Mouse (Mus musculus): ENCODE data around the gene Ccs.
"Not testable (repeated sequence)": the region's sequence is repeated elsewhere in the genome, so short reads cannot be mapped to it uniquely, and the experiment has no call there.

Ccs gene

DNA sequence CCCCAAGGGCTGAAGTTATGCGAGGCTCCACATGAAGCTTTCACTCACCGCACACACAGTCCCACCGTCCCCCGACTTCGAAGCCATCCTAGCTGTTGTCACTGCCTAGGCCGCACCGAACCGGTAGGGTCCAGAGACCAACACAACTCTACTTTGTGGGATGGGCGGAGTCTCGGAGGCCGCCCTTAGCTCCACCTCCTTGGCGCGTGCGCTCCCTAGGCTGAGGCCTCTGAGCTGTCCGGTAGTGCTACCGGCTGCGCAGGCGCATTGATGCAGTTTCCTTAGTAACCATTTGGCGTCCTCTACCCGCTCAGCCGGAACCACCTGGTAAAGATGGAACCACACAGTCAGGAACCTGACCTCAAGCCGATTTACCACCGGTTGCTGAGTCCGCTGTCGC is at the start of gene Ccs, which contains the start of gene Ccdc87:
Ccs (minus strand) TSS at position 184 of the 400 bp plus-strand sequence.
Ccdc87 (plus strand) TSS at position 218 of the 400 bp plus-strand sequence.
- peak; percentile 96 for DNase-seq (ENCODE audit: low spot score)

DNA sequence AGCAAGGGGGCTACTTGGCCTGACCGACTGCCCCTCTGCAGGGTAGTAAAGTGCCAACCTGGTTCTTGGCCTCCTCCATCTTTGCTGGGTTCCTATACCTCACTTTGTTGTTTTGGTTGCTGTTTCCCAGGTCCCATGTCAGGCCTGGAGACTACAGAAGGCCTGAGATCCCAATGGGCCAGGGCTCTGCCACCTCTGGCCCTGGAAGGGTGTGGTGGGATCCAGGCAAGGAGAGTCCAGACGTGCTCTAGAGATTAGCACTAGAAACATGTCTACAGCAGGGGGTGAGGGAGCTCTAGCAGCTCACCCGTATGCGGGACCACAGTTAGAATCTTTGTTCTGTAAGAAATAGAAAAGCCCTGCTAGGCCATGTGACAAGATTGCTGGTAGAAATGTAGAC is 44.8 kb upstream of the Ccs start:
- no peak for DNase-seq (ENCODE audit: low spot score)

DNA sequence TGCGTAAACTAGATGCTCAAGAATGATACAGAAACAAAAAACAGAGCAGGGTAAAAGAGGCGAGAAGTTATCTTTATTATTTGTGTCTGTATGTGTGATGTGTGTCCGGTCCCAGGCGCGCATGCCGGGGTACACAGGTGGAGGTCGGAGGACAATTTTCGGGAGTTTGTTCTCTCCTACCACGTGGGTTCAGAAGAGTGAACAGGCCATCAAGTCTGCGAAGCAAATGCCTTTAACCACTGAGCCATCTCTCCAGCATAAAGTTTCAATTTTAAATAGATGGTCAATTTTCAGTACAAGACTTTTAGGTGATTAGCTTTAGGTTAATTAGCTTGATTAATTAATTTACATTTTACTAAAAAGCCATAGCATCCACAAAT is 40.2 kb upstream of the Ccs start:
- DNase-seq (ENCODE audit: low spot score), result no peak

DNA sequence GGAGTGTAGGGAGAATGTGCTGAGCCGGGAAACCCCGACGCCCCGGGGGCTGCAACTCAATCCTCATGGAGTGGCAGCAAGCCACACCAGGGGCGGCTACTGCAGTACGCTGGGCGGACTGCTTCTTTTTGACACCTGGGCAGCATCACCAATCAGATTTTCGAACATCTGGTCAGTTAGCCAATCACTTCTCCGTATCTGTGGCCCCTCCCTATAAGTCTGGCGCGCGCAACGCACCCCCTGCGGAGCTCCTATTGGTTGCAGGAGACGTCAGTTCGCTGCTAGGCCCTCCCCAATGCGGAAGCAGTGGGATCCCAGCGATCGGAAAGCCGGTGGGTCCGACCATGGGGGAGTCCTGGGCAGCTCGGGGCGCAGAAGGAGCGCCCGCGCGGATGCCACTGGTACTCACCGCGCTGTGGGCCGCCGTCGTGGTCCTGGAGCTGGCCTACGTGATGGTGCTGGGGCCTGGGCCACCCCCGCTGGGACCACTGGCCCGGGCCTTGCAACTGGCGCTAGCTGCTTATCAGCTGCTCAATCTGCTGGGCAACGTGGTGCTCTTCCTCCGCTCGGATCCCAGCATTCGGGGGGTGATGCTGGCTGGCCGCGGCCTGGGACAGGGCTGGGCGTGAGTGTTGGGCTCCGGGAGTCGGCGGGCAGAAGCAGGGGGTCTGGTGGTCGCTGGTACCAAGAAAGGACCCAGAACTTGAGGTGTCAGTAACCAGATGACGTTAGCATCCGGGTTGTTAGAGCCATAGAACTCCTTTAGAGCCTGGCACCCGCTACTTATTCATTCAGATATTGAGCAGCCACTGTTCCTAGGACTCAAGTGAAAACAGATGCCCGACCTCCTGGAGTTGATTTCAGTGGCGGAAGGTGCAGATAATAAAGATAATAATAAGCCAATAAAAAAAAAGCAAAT is 39.5 kb upstream of the Ccs start, which contains the start of gene Zdhhc24:
Zdhhc24 (plus strand) TSS at position 264 of the 919 bp plus-strand sequence.
- peak; percentile 95 for DNase-seq (ENCODE audit: low spot score)

DNA sequence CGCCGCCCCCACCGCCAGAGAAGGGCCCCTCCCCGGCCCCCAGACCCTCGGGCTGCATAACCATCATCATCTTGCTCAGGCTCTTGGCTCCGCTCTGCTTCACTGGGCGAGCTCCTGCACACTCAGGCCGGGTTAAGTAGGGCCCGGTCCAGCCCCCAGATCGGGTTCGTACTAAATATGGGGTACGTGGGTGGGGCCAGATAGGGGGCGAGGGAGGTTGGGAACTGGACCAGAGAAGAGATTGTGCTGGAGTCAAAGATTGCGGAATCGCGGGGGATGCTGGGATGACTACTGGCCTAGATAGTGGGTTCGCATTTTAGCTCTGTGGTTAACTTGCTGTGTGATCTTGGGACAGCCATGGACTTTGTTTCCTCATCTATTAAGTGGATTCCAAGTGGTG is 38.7 kb upstream of the Ccs start, which contains the start of gene Actn3:
Actn3 (minus strand) TSS at position 125 of the 400 bp plus-strand sequence.
- peak; percentile 28 for DNase-seq (ENCODE audit: low spot score)

DNA sequence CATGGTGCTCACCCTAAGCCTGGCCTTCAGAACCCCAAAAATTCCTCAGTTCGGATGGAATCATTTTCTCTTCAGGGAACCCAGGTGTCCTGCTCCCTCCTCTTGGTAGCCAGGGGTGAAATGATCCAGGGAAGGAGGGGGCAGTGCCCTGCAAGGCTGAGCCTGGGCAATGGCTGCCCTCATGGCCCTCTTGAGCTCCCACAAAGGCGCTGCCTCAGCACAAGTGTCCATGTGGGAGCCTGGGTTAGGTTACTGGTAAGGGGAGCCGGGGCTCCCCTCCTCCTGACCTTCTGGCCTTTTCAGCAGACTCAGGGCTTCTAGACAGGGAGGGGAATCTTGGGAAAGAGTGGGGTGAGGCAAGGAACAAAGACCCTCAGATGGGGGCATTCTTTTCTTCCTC is 37.6 kb upstream of the Ccs start:
- no peak for DNase-seq (ENCODE audit: low spot score)

DNA sequence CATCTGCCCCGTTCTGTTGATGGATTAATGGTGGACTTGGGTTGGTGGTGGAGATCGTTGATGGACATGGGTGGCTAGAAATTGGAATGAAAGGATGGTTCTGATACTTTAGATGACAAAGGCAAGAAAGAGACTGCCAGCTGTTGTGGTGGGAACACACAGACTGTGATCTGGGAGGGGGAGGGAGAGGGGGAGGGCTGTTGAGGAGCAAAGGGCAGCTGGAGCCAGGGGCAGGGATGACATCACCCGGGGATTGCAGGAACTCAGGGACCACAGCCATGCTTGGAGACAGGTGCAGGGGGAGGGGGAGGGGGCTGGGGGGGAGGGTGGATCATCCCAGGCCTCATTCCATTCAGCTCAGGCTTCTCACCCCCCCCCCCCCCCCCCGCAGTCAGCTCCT is 37.1 kb upstream of the Ccs start:
- DNase-seq (ENCODE audit: low spot score), result no peak

DNA sequence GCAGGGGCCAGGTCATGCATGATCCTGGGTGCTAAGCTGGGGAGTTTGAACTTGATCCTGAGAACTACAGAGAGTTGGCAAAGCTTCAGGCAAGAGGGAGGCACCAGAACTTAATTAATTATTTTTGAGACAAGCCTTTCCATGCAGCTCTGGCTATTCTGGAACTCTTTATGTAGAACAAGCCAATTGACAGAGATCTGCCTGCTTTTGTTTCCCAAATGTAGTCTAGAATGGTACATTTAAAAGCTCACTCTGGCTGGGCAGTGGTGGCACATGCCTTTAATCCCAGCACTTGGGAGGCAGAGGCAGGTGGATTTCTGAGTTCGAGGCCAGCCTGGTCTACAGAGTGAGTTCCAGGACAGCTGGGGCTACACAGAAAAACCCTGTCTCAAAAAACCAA is 35.5 kb upstream of the Ccs start:
- not testable (repeated sequence) for DNase-seq (ENCODE audit: low spot score)

DNA sequence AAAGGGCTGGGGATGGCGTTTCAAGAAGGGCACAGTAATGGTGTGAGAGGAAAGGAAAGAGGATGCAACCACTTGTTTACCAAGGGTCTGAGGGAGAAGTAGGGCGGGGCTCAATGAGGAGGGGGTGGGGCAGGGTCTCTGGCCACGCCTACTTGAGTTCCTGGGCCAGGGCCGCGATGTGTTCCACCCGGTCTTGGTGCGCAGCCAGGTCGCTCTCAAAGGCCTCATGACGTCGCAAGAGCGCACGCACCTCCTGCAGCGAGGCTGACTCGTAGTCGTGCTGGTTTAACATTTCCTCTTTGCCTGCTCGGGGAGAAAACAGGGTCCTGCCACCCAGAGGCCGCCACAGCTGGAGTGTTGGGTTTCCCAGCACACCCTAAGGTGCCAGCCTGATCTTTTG is 26.0 kb upstream of the Ccs start:
- DNase-seq (ENCODE audit: low spot score), result peak; percentile 24

DNA sequence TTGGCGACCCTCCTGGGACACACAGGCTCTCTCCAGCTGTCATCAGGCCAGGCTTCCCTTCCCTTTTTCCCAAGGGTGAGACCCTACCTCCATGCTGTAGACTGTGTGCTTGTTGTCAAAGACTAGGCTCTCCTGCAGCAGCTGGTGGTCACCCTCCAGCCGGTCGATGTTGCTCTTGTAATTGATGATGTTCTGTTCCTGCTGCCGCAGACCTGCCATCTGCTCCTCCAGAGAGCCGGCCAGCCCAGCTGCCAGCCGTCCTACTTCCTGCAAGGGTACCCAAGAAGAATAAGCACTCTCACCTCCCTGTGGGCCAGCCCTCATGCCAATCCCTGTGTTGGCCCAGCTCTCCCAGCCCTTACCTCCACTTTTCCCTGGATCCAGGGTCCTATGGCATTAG is 23.9 kb upstream of the Ccs start:
- no peak for DNase-seq (ENCODE audit: low spot score)

DNA sequence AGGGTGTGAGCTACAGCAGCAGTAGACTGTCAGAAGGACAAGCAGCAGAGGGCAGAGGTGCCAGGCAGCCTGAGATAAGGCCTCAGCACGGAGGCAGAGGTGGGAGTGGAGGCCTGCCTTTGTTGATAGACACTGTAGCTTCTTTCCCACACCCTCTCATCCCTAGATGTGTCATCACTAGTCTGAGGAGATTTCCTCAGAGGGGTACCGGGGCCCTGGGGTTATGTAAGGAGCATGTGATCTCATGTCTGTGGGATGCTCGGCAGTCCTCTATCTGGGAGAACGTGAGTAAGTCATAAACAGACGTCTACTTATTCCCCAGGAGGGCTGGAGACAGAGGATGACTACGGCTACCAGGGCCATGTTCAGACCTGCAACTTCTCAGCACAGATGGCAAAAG is 19.9 kb upstream of the Ccs start:
- DNase-seq (ENCODE audit: low spot score), result no peak

DNA sequence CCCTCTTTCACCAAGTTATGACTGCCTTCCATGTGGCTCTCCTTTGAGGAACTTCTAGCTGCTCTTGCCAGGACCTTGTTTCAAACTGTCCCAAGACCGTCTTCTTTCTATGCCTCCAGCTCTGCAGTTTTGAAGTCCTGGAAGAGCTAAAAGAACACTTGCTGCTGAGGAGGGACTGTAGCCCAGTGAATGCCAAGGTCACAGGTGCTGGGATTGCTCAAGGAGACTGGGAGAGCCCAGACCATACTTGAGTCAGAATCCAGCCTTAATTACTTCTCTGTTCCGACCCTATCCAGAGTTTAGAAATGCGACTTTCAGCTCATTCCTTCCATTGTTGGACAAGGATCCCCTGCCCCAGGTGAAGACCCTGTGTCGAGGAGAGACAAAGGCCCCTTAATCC is 16.8 kb upstream of the Ccs start:
- no peak for DNase-seq (ENCODE audit: low spot score)

DNA sequence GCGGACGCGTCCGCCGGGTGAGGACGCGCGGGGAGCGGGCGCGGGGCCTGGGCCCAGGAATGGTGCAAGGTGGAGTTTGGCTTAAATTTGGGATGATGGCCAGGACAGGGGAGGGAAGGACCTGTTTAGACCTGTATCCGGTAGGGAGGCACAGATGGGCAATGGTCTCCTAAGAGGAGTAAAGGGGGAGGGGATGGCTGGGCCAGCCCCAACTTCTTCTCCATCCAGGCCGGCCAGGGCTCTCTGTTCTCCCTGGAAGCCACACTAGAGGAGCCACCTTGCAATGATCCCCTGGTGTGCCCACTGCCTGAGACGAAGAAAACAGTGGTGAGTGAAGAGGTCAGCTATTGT is 16.3 kb upstream of the Ccs start:
- DNase-seq (ENCODE audit: low spot score), result no peak

DNA sequence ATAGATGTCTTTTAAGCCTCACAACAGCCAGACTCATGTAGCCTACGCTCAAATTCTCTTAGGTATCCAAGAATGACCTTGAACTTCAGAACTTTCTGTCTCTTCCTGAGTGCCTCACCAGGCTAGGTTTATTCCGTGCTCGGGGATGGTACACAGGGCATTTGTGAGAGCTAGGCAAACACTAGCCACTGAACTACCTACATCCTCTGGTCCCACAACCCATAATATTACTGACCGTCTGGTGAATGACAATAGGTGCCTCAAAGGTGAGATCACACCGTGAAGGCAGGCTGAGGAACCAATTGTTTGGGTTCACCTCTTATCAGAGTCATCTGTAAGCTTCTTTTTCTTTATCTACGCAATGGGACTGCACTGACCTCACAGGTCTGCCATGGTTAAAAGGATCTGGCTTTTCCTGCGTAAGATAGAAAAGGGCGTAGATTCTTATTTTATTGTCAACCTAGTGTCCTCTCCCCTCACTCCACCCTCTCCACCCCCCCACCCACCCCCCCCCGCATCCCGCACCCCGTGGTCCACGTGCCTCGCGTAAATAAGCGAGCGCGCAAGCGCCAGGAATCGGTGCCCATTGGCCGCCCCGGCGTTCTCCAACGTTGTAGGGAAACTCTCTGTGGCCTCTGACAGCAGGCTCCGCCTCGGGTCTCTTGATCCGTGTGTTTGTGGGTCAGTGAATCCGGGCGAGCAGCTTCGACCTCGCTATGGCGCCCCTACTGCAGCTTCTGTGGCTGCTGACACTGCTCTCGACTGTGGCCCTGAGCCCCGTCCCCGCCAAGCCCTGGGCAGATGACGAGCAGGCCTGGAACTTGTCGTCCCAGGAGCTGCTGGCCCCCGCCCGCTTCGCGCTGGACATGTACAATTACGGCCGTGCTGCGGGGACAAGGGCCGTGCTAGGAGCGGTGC is 15.7 kb upstream of the Ccs start, which contains the start of gene Ctsf:
Ctsf (plus strand) TSS at position 579 of the 918 bp plus-strand sequence.
- DNase-seq (ENCODE audit: low spot score), result peak; percentile 88

DNA sequence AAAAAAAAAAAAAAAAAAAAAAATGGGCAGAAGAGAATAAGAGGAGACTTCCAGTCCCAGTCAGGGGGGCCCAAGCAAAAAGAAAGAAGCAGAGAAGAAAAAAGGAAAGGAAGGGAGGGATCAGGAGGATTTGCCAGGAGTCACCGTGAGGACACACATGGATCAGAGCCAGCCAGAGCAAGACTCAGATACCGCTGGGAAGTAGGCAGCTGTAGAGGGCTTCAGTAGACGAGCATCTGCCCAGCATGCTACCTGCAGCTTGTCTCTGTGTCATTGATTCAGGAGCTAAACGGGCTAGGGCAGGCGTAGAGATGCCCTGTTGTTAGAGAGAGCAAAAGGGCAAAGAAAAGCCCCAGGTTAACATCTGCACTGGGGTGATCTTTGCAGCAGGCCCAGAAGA is 11.1 kb upstream of the Ccs start:
- DNase-seq (ENCODE audit: low spot score), result no peak

DNA sequence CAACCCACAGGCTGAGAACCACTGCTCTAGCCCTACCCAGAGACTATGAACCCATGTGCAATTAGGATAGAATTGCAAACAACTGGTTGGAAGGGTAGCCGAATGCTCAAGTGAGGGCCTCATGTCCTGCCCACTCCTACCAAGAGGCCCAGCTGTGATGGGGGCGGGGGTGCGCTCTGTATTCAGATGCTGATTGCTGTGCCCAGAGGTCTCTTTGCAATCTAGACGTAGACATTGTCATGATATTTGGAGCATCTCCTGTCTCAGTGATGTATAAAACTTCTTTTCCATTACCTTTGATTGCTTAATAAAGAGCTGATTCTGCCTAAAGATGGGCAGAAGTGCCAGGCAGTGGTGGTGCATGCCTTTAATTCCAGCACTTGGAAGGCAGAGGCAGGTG is 10.7 kb upstream of the Ccs start:
- DNase-seq (ENCODE audit: low spot score), result no peak

DNA sequence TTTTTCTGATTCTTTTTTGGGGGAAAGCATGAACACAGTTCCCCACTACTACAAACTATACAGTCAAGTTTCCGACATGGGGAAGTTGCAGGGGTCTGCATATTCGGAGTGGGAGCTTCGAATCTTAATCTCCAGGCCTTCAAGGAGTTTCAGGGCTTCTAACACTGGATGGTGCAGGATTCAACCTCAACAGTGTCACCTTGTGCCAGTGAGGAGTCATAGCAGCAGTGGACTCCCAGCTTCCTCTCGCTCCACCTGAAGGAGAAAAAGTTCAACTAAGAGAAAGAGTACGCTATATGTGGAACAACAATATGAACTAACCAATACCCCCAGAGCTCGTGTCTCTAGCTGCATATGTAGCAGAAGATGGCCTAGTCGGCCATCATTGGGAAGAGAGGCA is 8.4 kb upstream of the Ccs start:
- no peak for DNase-seq (ENCODE audit: low spot score)

DNA sequence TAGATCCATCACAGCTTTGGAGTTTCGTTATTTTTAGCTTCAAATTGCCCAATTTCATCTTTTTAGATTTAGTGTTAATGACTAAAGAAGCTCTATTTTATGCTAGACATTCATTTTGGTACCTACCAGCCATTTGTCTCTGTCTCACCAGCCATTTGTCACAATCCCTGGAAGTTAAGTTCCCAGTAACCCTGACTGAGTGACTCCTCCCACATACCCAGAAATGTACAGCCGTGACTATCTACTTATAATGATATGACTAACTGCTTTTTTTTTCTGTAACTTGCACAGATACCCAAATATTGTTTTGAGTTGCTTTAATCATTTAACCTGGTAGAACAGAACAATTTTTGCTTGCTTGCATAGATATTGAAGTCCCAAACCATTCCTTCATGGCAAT is 6.7 kb upstream of the Ccs start:
- DNase-seq (ENCODE audit: low spot score), result no peak

DNA sequence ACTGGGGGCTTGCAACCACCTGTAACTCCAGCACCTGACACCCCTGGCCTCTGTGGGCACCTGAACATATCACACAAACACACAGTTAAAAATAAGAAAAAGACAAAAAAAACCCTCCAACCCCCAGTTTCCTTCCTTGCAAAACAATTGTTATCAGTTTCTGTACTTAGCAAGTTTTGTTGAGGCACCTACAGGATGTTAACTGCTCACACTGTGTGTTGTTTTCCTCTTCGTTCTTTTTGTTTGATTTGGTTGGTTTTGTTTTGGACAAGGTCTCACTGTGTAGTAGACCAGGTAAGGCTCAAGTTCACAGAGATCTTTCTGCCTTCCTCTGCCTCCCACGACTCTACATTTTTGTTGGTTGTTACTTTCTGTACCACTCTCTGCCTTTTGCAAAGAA is 3.5 kb upstream of the Ccs start:
- DNase-seq (ENCODE audit: low spot score), result no peak

DNA sequence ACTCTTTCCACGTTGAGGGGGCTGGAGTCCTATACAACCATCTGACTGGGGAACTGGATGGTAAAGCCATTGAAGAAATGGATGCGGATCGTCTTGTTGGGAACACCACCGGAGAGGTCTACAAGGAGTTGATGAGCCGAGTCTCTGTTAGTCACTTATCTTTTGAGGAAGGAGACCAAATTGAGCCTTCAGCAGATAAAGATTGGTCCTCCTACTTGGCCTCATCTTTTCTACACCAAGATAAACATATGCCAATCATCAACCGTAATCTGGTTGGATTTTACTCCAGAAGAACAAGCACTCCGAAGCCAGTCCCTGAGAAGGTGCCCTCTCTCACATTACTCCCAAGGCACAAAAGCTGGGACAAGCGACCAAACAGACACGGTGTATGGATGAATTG is 1.7 kb upstream of the Ccs start:
- no peak for DNase-seq (ENCODE audit: low spot score)

DNA sequence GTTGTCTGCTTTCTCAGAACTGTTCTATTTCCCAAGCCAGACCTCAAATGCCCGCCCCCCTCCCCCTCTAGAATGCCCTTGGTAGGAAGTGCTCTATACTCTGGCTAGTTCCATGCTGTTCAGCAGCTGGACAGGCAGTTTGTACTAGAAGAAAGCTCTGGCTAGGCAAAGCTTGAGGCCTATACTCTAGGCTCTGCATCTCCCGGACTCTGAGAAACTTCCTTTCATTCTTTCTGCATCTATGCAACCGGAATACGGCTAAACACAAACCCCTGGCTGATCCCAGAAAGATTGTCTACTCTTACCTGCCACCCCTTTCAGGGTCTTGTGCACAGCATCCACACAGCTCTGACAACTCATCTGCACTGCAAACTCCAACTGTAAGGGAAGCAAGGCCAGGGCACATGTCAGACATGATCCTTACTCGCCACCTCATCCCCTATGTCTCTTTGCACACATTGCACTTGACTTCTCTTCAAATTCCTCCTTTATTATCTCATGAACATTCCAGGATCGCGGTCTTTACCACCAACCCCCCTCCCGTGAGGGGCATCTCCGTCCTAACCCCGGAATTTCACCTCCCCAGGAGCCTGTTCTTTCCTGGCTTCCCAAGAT is 499 bp downstream of the Ccs start:
- DNase-seq (ENCODE audit: low spot score), result no peak

DNA sequence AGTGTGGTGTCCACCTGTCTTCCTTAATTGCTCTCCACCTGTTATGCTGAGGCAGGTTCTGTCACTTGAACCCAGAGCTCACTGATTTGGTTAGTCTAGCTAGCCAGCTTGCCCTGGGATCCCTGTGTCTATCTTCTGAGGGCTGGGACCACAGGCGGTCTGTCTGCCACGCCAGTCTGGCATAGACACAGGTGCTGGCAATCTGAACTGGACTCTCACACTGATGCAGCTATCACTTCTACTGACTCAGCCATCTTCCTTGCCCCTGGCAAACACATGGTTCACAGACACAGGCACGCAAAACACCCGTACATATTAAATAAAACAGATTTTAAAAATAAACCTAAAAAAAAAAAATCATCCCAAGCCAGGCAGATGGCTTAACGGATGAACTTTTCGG is 2.1 kb downstream of the Ccs start:
- DNase-seq (ENCODE audit: low spot score), result no peak

Data from ovary, postnatal 36 days (tissue).